Mouse (Mus musculus): ENCODE results near the gene Olfr364-ps1. TPM values are rescaled to one million over a fixed set of nuclear protein-coding genes. Genes with fewer than 3 reads are reported as not detected.

The Olfr364-ps1 gene
- polyA plus RNA-seq (2012; rRNA removed) = not detected in 2 replicates

GRCm38 (mm10) chr2:37139022-37139421, at the start of gene Olfr364-ps1:
TSS of gene Olfr364-ps1 (plus strand) at chr2:37139322.
- no peak for DNase-seq (ENCODE audit: low read depth)

DNA sequence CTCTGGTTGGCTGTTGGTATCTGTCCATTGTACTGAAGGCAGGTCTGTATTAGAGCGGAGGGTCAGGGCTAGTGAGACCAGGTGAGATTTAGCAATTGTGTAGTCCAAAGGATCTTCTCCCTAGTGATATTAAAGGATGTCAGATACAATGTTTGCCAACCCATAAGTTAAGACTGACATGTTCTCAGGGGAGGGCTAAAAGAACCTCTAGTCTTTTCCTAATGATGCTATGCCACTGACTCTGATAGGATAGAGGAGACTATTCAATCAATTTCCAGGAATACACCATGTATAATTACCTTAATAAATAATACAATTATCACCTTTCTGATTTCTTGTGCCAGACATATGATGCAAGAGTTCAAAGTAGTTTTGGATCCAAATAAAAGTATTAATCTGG, 21.3 kb upstream of the Olfr364-ps1 start, which contains the start of gene Olfr362:
Olfr362 (minus strand) TSS at position 101 of the 400 bp plus-strand sequence.
- TF ChIP-seq POLR2A (IDR thresholded peaks at IDR 0.05; ENCODE audit: borderline replicate concordance, extremely low read depth, insufficient read depth, insufficient read length, poor library complexity, severe bottlenecking) (no peak), CTCF (IDR thresholded peaks at IDR 0.05; ENCODE audit: borderline replicate concordance, extremely low read depth, insufficient read depth, insufficient read length) (no peak)
- no peak for DNase-seq (ENCODE audit: low read depth)

More at GRCm38 (mm10) chr2:37139022-37139421, at the start of gene Olfr364-ps1:
- TF ChIP-seq CTCF (IDR thresholded peaks at IDR 0.05; ENCODE audit: borderline replicate concordance, extremely low read depth, insufficient read depth, insufficient read length) = no peak
- no peak for TF ChIP-seq POLR2A (IDR thresholded peaks at IDR 0.05; ENCODE audit: borderline replicate concordance, extremely low read depth, insufficient read depth, insufficient read length, poor library complexity, severe bottlenecking)

DNA sequence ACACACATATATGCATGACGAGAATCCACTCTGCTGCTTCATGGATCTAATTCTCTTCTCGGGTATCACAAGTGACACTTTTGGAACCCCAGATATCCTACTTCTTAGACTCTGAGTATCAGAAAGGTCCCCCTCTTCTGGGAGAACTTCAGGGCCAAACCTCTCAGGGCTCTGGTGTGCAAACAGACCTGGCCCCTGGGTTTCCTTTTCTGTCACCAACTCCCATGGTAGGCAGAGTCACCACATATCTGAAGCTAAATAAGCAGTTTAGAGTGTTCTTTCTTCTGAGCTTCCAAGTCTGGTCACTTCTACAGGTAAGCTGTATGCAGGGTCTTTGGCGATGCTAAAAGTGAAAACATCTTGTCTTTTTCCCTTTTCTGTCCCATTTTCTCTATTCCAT, 48.8 kb downstream of the Olfr364-ps1 start, which contains the start of gene Olfr365:
Olfr365 (plus strand) TSS at position 301 of the 400 bp plus-strand sequence.
- DNase-seq (ENCODE audit: low read depth) = no peak
- TF ChIP-seq CTCF (IDR thresholded peaks at IDR 0.05; ENCODE audit: borderline replicate concordance, extremely low read depth, insufficient read depth, insufficient read length) = no peak

Other genes starting within 250 kb of the Olfr364-ps1 start
- gene Olfr353, start 246.4 kb upstream of the Olfr364-ps1 start, polyA plus RNA-seq (2012; rRNA removed) = not detected in 2 replicates
- not detected in 2 replicates for gene Olfr354, start 233.6 kb upstream of the Olfr364-ps1 start, polyA plus RNA-seq (2012; rRNA removed)
- gene Olfr355, start 210.4 kb upstream of the Olfr364-ps1 start, polyA plus RNA-seq (2012; rRNA removed) = not detected in 2 replicates
- not detected in 2 replicates for gene Olfr356, start 202.2 kb upstream of the Olfr364-ps1 start, polyA plus RNA-seq (2012; rRNA removed)
- not detected in 2 replicates for gene Olfr357, start 145.5 kb upstream of the Olfr364-ps1 start, polyA plus RNA-seq (2012; rRNA removed)
- gene Olfr358, start 130.0 kb upstream of the Olfr364-ps1 start, polyA plus RNA-seq (2012; rRNA removed) = not detected in 2 replicates
- gene Olfr360, start 73.6 kb upstream of the Olfr364-ps1 start, polyA plus RNA-seq (2012; rRNA removed) = not detected in 2 replicates
- not detected in 2 replicates for gene Olfr361, start 50.0 kb upstream of the Olfr364-ps1 start, polyA plus RNA-seq (2012; rRNA removed)
- not detected in 2 replicates for gene Olfr362, start 21.4 kb upstream of the Olfr364-ps1 start, polyA plus RNA-seq (2012; rRNA removed)
- not detected in 2 replicates for gene Olfr365, start 48.9 kb downstream of the Olfr364-ps1 start, polyA plus RNA-seq (2012; rRNA removed)
- gene Olfr366, start 72.3 kb downstream of the Olfr364-ps1 start, polyA plus RNA-seq (2012; rRNA removed) = not detected in 2 replicates
- gene Olfr368, start 187.2 kb downstream of the Olfr364-ps1 start, polyA plus RNA-seq (2012; rRNA removed) = not detected in 2 replicates
- 47.8 and 48.1 TPM in 2 replicates for gene Pdcl, start 220.0 kb downstream of the Olfr364-ps1 start, polyA plus RNA-seq (2012; rRNA removed)

All from brain, embryonic 14.5 days (tissue).